Mouse (Mus musculus): ENCODE measurements around the gene Olfr1378. TPM values are rescaled to one million over a fixed set of nuclear protein-coding genes. Genes with fewer than 3 reads are reported as not detected.

Gene Olfr1378
- total RNA-seq (2023; ENCODE audit: inconsistent age): not detected in 4 replicates

DNA sequence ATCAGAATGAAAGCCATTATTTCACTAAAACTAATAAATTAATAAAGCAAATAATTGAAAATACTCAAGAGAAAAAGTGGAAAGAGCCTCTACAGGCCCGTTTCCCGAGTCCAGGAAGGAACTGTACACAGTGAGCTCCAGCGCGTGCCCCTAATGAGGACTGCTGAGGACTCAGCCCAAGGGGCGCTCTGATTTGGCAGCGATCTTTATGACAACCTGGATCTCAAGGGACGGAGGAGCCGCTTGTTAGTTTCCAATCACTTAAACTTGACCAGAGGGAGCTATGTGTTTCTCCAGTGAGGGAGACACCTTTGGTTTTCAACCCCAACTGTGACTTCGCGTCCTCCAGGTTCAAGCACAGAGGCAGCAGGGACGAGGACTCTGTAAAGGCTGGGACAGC, at the start of gene Olfr1378:
Gene Olfr1378, plus strand, starts transcription at position 301 of the 400 bp plus-strand sequence.

DNA sequence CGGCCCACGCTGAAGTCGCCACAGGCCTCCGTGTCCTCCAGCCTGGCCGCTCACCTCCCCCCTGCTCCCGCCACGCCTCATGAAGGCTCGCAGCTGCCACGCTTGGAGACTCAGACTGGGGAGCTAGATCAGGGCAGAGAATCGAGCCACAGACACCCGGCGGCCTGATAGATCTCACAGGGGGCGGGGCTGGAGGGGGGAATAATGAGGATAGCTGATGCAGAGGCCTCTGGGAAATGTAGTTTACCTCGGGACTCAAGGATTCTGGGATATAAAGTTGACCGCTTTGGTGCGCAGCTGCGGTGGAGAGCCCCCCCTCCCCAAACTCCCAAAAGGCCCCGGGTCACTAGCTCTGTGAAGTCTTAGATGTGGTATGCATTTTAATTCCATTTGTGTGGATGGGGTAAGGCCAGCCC, 34.9 kb upstream of the Olfr1378 start, which contains the start of gene Zfp354b:
Gene Zfp354b, minus strand, starts transcription at position 183 of the 416 bp plus-strand sequence.

DNA sequence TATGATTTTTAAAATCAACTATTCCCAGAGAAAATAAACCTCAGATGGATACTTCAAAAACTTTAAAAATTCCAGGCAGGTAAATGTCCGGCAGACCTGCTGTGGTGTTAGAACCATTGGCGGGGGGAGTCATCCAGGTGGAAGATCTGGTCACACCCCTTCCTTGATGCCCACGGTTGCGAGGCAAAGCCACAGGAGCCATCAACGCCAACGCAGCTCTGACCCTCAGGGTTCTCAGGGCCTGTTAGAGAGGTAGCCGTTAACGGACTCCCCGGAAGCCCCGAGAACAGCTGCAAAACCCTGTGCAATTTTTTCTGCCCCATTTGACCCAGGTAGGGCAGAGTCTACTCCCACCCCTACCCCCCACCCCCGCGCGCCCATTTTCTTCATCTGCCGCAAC, 22.8 kb upstream of the Olfr1378 start, which contains the start of gene 4933414I15Rik:
Gene 4933414I15Rik, minus strand, starts transcription at position 260 of the 400 bp plus-strand sequence.

DNA sequence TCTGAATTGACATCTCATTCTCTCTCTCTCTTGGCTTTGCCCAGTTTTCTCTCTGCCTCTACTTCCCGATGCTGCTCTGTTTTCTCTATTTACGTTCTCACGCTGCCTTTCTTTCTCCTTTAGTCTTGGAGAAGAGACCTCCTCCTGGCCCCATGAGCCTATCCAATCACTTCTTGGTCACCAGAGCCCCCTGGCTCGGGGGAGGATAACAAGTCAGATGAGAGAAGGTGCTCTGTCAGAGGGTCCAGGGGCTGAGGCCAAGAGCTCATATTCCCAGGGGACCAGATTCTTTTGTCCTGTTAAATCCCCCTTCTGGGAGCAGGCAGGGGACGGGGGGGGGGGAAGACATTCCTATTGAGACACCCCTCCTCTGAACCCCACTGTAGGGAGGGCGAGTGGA, 12.7 kb upstream of the Olfr1378 start, which contains the start of gene Prop1:
Gene Prop1, minus strand, starts transcription at position 101 of the 400 bp plus-strand sequence.

DNA sequence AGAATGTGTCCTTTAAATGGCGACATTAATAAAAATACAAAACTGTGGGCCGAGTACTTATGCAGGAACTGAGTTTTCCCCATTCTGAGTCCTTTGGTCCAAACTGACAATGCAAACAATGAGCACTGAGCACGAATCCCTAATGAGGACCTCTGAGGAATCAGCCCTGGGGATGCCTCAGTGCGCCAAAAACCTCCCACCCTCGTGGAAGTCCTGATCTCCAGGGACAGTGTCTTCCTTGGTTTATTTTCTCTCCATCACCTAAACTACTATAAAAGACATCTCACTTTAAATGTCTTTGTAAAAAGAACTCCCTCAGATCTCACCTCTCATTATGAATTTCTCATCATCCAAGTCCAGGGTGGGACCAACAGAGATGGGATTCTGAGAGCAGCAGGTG, 15.3 kb downstream of the Olfr1378 start, which contains the start of gene Olfr1377:
Gene Olfr1377, plus strand, starts transcription at position 301 of the 400 bp plus-strand sequence.

DNA sequence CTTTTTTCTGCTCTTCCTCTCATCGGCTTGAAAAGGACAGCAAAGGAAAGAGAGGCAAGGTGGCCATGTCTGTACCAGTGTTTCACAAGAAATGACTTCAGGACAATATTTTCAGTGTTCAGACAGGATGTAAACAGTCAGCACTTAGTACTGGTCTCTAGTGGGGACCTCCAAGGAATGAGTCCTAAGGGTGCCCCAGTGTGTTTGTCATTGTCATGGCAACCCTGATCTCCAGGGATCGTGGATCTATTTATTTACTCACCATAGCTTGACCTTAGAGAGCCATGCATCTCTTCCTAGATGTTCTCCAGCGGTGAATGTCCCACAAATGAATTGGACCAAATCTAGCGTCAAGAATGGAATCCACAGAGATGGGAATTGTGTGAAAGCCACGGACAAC, 37.0 kb downstream of the Olfr1378 start, which contains the start of gene Olfr51:
Gene Olfr51, plus strand, starts transcription at position 301 of the 400 bp plus-strand sequence.

DNA sequence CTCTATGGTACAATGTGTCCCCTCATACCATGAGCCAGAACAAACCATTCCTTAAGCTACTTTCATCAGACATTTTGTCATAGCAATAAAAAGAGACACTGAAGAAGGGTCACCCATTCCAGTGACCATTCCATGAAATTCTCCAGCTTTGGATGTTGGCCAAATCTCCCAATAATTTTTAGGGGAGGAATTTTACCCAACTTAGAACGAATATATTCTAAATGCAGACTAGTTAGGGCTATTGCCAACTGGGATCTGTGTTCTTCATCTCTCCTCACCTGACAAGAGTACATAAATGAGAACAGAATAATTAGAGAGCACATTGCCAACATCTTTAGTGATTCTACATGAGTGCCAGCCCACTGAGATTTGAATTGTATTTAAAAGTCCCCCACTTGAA, 47.6 kb downstream of the Olfr1378 start, which contains the start of gene Olfr54:
Gene Olfr54, plus strand, starts transcription at position 301 of the 400 bp plus-strand sequence.

Other genes with a start within 250 kb of the Olfr1378 start
- 5.3 to 7.1 TPM (median 6.5 TPM) in 4 replicates for gene Zfp354c, start 138.8 kb upstream of the Olfr1378 start, total RNA-seq (2023; ENCODE audit: inconsistent age)
- gene Zfp879, start 125.0 kb upstream of the Olfr1378 start, total RNA-seq (2023; ENCODE audit: inconsistent age): 0.39 to 0.51 TPM in 2 of 4 replicates, not detected in the others
- gene Grm6, start 115.8 kb upstream of the Olfr1378 start, total RNA-seq (2023; ENCODE audit: inconsistent age): 37.0 to 44.4 TPM (median 40.0 TPM) in 4 replicates
- gene Zfp454, start 78.9 kb upstream of the Olfr1378 start, total RNA-seq (2023; ENCODE audit: inconsistent age): 0.45 to 0.69 TPM (median 0.48 TPM) in 3 of 4 replicates, not detected in the other
- 2.4 to 3.2 TPM (median 2.7 TPM) in 4 replicates for gene Zfp2, start 50.4 kb upstream of the Olfr1378 start, total RNA-seq (2023; ENCODE audit: inconsistent age)
- gene Zfp354b, start 34.9 kb upstream of the Olfr1378 start, total RNA-seq (2023; ENCODE audit: inconsistent age): 0.39 to 0.84 TPM (median 0.64 TPM) in 3 of 4 replicates, not detected in the other
- not detected in 4 replicates for gene 4933414I15Rik, start 22.8 kb upstream of the Olfr1378 start, total RNA-seq (2023; ENCODE audit: inconsistent age)
- not detected in 4 replicates for gene Prop1, start 12.8 kb upstream of the Olfr1378 start, total RNA-seq (2023; ENCODE audit: inconsistent age)
- not detected in 4 replicates for gene Olfr1377, start 15.4 kb downstream of the Olfr1378 start, total RNA-seq (2023; ENCODE audit: inconsistent age)
- gene Olfr51, start 37.1 kb downstream of the Olfr1378 start, total RNA-seq (2023; ENCODE audit: inconsistent age): not detected in 4 replicates
- gene Olfr54, start 47.7 kb downstream of the Olfr1378 start, total RNA-seq (2023; ENCODE audit: inconsistent age): not detected in 4 replicates
- not detected in 4 replicates for gene Olfr1375, start 81.6 kb downstream of the Olfr1378 start, total RNA-seq (2023; ENCODE audit: inconsistent age)
- gene Zfp354a, start 92.7 kb downstream of the Olfr1378 start, total RNA-seq (2023; ENCODE audit: inconsistent age): not detected in 4 replicates

Measured in B cell, adult (primary cell).